Mouse (Mus musculus) kidney, adult 18-20 months (tissue): ENCODE results near the gene Tmem120b.
"Not testable (repeated sequence)": the region's sequence is repeated elsewhere in the genome, so short reads cannot be mapped to it uniquely, and the experiment has no call there.

Source experiments
- DNase-seq: peaks from one replicate; pipeline ENCODE4 v3.0.0; 2021

The Tmem120b gene

DNA sequence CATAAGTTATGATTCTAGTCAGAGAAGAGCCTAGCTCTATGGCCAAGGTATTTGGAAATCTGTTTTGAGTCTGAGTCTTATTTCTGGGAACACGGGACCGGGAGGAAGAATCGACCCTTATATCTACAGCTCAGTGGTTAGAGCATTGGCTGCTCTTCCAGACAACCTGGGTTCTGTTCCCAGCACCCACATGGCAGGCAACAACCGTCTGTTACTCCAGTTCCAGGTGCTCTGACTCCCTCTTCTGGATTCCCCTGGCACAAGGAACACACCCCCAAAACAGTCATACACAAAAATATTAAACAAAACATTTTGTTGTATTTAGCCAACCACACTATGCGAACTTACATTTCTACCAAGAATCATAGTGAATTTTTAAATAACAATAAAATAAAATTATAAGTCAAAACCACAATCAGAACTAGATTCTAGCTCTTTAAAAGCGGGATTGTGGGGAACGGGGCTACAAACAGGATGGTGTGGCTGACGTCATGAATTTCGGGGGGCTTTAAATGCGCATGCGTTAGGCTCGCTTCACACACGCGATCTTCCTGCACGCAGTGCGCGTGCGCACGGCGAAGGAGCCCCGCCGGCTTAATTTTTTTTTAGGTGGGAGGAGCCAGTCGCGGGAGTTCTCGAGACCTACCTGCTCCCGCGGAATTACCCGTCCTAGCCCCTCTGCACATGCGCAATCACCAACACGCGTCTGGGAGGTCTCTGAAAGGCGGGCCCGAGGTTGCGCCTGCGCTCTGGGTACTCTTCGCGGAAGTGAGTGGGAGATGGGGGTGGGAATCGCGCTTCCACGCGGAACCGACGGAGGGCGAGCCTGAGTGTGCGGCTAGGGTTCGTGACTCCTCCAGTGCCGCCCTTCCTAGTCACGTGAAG, 10.6 kb upstream of the Tmem120b start:
- peak; percentile 95 for DNase-seq

DNA sequence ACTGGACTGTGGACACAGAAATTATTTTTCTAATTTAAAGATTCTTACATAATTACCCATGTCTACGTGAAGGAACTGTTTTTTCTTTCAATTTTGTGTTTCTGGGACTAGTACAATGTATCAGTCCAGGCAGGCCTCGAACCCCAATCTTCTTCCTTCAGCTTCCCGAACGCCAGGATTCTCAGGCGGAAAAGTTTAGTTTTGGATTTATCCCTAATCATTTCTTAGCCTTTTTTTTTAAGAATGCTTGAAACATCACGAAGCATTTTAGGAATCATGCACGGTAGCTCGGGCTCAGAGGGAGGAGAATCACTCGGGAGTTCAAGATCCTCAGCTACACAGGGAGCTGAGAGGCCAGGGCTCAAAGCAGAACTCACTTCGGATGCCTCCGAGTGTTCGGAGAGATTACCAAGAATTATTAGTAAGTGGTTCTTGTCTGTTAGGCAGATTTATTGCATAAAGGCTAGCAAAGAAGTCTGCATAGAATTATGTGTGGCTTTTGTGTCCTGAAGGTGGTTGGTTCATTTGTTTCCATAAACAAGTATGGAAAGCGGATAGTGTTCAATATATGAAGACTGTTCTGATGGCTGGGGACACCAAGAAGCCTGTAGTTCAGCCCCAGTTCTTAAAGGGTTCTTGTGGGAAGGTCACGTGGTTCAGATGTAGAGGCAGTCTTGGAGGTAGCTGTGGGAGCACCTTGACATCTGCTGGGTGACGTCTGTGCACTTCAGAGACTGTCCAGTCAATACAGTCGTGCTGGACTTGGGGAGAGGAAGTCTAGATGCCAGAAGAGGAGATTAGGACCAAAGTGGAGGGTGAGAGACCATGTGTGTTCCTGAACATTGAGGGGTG, 9.7 kb upstream of the Tmem120b start:
- DNase-seq = no peak

DNA sequence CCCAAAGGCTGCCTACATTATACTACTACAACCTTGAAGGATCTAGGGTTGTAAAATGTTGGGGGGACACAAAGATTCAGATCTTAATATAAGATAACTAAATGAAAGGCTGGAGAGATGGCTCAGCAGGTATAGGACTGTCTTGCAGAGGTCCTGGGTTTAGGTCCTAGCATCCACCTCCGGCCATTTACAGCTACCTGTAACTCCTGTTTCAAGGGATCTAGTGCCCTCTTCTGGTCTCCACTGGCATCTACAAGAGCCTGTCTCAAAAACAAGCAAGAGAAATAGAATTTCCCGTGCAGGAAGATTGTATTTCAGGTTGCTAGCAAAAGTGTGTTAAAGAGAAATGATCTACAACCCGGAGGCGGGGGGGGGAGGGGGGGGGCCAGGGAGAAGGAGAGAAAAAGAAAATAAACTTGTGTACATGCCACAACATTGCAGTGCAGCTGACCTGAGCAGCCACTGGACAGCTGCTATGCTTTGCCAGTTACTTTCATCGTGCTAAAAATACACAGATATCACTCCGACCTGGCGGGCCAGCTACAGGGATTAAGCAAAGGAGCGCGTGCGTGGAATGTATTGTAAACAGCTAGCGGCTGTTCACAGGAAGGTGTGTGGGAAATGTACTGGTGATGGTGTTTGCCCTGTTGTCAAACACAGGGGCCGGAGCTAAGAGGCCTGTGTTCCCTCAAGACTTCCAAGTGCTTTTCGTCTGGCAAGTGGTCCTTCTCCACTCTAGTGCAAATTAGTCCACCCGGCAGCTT, 8.3 kb upstream of the Tmem120b start:
- peak; percentile 62 for DNase-seq

DNA sequence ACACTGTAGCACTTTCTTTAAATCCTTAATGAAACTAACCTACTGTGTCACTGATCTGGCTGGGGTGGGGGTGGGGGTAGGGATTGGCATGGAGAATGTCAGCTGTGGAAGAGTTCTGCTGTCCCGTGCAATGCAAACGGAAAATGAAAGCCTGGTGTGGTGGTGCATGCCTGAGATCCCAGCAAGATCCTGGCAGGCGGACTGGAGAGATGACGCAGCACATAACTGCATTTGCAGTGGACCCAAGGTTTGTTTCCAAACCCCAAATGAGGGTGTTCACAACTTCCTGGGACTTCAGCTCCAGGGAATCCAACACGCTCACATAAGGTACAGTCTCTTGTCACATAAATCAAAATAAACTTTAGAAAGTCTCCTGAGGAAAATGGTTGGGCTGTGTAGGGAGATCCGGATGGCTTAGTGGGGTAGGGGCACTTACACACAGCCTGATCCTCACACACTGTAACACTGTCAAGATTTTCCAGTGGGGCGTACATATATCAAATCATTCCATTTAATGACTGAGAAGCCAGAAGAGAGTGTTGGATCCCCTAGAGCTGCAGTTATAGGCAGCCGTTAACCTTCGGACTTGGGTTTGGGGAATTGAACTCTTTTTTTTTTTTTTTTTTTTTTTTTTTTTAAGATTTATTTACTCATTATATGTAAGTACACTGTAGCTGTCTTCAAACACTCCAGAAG, 7.4 kb upstream of the Tmem120b start:
- no peak for DNase-seq

DNA sequence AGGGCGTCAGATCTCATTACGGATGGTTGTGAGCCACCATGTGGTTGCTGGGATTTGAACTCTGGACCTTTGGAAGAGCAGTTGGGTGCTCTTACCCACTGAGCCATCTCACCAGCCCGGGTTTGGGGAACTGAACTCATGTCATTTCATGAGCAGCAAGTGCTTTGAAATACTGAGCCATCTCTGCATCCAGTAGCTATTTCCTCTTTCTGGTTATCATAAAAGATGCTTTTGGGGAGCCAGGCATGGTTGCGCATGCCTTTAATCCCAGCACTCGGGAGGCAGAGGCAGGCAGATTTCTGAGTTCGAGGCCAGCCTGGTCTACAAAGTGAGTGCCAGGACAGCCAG, 6.8 kb upstream of the Tmem120b start:
- DNase-seq = not testable (repeated sequence)

DNA sequence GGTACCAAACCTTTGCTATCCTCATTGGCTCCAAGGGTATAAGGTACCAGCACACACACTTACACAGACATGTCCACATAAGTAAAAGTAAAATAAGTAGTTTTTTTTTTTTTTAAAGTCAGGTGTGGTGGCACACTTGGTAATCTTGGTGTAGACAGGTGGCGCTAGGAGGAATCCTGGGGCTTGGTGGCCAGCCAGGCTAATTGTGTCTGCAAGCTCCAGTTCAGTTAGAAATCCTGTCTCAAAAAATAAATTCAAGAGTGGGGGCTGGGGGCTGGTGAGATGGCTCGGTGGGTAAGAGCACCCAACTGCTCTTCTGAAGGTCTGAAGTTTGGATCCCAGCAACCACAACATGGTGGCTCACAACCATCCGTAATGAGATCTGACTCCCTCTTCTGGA, 5.1 kb upstream of the Tmem120b start:
- no peak for DNase-seq

DNA sequence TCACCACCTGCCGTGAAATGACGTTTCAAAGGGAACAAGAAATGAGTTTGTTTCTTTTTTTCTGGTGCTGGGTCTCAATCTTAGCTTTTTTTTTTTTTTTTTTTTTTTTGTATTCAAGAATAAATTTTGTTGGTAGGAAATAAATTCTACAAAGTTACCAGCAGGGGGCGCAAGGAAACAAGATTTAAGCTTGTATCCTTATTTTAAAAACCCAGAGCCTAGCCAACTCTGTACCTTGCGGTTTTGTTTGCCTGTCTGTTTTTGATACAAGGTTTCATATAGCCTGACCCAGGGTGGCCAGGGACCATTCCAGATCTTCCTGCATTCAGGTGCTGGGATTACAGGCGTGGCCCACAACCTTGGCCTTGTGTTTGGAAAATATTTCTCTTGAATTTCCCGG, 4.0 kb upstream of the Tmem120b start:
- no peak for DNase-seq

DNA sequence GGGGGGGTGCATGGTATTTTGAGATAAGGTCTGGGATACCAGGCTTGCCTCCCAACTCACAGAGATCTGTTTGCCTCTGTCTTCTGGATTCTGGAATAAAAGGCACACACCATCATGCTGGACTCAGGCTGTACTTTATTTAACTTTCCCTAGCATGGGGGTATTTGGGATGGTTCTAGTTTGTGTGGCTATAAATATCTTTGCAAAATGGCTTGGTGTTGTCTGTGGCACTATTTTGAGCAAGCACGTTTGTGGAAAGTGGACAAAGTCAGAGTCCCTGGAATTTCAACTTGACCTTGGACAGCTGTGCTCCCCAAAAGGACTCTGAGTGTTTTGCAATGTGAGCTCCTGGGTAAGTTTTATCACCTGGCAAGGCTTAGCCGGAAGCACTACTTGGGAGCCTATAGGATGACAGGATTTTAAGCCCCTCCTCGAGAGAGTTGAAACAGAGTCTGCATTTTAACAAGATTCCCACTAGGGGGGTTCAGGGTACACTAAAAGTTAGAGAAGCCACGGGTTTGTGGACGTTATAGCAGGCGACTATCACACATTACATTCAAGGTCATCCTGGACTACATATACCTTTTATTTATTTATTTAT, 720 bp upstream of the Tmem120b start:
- no peak for DNase-seq

DNA sequence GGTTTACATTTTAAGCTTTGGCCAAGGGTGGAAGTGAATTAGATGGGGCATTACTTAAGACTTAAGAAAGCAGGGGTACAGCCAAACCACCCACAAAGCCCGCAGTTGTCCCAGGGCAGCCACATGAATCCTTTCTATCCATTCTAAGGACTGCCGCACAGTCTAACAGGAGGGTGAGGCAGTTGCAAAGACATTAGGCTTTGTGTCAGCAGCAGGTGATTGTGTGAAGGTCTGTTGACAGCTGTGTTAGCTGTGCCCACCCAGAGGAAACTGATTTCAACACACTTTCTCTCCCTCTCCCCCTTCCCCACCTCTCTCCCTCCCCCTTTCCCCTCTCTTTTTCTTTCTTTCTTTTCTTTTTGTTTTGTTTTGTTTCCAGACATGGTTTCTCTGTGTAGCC, 499 bp downstream of the Tmem120b start:
- no peak for DNase-seq

DNA sequence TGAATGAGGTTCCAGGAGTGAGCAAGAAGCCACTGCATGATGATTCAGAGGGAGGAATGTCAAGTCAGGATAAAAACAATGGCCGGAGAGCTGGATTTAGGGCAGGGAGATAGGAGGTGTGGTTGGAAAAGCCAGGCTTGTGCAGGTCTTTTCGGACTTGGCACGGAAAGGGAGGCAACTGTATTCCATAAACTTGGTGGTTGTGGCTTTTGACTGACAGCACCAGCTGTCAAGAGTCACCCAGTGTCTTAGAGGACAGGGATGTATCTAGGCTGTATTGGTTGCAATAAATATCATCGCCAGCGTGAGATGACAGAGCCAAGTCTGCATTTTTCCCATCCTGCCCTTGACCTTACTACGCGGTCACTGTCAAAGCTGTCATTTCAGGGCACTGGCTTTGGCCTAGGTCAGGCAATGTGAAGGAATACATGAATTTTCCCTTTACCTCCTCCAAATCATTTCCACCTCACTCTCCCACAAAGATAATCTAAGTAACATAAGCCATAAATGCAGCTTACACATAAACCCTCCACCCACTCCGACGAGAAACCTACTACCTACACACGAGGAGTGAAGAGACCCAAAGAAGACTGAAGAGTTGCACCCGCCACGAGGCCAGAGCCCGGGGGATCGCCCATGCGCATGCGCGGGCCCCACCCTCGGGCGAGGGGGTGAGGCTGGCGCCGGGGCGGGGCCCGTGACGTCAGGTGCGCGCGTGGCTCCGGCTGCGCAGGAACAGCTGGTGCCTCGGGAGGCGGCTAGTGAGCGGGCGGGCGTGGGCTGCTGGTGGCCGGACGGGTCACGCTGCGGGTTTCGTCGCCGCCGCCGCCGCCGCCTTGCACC, 7.6 kb downstream of the Tmem120b start:
- DNase-seq = peak; percentile 92

DNA sequence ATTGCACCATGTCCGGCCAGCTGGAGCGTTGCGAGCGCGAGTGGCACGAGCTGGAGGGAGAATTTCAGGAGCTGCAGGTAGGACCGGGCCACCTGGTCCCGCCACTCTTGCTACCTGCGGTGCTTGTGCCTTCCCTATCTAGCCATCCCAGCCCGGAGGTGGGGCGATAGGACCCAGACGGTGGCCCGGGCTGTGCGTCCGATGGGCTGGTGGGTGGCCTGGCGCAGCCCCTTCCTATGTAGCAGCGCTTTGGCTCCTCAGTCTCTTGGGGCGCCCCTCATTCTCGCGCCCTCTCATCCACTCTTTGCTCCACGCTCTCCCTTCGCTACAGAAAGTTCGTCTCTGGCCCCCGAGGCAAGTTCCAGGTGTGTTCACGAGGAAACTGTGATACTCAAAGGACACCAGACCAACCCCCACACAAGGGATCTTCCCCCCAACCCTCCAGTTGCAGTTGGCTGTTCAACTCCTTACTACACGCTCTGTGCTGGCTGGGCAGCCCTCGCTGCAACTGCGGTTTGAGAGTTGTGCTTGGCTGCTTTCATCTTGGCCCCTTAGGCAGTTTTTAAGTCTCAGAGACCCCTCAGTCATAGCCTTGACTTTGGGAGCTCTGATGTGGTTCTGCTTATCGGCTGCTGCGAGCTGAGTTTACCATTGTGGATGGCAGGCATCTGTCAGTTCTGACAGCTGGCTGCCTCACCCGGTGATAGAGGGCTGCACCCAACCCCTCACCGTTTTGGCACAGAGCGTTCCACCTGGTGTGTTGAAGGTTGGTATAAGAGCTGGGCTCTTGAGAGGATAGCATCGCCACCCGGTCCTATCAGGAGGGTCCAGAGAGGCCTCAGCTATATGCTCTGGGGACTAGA, 8.4 kb downstream of the Tmem120b start:
- peak; percentile 27 for DNase-seq

DNA sequence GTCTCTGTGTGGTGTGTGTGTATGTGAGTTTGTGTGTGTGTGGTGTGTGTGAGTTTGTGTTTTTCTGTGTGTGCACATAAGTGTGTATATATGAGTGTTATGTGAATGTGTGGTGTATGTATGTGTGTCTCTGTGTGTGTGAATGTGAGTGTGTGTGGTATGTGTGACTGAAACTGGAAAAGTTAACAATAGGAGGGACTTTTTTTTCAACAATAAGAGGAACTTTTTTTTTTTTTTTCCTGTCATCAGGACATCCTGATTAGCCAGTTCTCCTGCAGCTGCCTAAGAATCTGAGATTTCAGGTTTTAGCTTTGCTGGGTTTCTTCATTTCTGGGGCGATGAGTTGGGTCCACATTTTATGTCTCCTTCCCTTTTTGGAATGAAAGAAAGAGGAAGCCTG, 11.4 kb downstream of the Tmem120b start:
- DNase-seq = no peak

DNA sequence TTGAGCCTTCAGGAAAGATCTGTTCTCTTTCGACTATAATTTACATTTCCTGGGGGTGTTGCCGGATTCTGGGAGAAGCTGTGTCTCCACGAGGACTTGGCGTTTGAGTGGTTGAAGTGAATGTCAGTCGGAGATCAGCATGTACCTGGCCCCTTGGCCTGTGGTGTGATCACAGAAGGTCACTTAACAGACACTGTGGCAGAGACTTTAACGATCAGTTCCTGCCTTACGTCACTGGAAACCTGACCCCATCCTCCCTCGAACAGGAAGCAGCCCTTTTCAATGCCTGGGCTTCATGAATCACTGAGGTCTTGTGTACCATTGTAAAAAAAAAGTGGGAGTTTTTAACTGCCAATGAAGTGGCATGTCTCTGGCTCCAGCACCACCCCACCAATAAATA, 11.8 kb downstream of the Tmem120b start:
- DNase-seq = no peak

DNA sequence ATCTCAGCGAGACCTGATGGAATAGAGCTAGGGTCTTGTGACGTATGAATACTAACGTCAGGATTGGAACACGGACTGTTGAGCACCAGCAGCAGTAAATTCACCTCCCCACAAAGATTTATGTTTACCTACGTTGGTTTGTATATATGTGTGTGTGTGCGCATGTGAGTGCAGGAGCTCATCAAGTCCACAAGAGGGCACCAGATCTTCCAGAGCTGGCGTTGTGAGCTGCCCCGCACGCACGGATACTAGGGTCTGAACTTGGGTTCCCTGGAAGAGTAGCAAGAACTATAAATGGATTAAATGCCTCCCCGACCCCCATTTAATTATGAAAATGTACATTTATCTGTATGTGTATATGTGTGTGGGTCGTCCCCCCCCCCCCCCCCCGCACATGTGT, 12.3 kb downstream of the Tmem120b start:
- DNase-seq = no peak

DNA sequence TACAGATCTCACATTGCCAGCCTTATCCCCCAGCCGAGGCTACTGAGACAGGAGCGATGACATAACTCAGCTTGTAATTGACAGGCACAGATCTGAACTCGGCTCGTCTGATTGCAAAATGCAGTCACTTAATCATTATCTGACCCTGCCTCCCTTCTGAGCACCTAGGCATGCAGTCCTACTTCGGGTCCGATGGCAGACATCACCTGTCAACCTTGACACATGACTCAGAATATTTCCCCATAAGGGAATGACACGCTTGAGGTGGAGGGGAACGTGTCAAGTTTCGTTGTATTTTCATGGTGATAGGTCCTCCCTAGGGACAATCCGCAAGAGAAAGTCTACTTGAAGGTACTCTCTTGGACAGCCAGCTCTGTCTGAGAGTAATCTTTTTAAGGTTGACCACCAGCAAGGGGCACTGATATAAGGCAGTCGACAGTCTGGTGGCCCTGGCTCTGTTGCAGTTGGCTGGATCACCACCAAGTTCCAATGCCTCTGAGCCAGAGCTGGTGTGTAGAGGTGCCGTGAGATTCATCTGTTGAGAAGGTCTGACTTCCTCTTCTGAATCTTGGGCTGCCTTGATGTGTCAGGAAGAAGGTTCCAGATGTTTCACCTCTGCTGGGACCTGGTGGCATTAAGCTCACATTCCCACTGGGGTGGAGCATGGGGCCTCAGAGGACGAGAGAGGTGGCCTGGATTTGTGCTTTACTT, 15.3 kb downstream of the Tmem120b start:
- no peak for DNase-seq

DNA sequence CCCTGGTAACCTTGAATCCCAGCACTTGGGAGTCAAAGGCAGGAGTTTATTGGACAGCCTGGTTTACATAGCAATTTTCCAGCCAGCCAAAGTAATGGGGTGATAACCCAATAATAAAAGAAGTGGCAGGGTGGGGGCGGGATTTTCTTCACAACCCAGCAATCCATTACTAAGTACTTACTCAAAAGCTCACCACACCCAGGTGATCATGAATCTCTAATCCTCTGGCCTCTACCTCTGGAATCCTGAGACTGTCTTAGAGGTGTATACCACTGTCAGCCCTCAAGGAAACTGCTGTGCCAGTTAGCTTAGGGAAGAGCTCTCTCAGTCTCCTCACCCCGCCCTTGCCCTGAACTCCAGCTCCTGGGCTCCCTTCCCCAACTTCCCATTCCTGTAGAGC, 18.3 kb downstream of the Tmem120b start:
- no peak for DNase-seq

DNA sequence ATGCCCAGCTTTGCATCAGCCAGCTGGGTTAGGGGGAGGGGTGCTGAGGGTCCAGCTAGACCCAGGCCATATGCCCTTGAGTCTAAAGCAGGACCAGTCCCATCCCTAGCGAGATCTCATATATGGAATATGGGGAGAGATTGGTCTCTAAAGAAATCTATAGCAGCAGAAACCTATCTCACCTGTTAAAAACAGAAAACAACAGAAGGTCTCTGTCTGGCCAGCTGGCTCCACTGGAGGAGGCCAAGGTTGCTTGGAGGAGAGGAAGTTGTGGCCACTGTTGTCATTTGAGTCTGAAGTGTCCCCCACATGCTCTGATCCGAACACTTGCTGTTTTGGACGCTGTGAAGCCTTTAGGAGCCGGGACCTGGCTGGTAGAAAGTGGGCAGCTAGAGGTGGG, 20.6 kb downstream of the Tmem120b start:
- DNase-seq = no peak

DNA sequence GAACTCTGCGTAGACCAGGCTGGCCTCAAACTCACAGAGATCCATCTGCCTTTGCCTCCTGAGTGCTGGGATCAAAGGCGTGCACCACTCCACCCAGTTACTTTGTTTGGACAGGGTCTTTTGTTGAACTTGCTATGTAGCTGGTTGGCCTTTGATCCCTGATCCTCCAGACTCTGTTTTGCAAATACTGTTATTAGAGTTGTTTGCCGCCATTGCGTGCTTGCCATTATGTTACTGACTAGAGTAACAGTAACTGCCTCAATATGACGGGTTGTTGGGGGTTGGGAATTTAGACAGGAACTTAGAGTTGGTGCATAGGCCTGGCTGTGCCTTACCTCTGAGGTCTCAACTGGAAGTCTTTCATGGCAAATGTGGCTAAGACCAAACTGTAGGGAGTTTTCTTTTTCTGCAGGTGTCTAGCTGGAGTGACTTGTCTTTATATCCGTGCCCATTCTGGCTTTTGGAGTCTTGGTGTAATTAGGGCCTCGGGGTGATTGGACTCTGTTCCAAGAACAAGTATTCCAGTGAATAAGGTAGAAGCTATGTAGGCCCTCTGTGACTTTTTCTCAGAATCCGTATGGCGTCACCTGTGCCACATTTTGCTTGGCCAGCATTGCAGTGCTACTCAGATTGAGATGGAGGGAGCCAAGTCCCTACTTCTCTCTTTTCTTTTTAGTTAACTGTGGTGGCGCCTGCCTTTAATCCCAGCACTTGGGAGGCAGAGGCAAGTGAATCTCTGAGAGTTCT, 22.5 kb downstream of the Tmem120b start:
- DNase-seq = no peak

DNA sequence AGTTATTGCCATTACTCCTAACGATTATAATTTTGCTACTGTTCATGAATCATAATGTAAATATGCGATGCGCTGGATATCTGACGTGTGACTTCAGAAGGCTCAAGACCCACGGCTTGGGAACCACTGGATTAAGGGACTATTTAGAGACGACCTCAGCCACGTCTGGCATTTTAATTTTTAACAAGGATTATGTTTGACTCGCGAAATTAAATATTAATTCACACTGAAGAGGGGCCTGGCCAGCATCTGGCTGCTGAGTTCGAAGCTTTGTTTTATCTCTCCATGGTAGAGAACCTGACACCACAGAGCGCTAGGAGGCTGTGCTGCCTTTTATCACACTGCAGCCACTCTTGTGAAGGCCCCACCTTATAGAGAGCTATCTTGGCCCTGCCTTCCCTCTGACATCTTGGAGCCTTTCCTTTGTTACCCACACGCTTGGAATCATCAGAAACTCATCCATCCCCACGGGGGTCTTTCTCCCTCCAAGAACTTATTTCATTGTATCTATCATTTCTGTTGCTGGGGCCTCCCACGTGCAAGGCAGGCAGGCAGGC, 24.9 kb downstream of the Tmem120b start:
- no peak for DNase-seq
